Mouse (Mus musculus) forebrain, embryonic 10.5 days (tissue): Measurements from ENCODE around the gene Amer3. TPM values are rescaled to one million over a fixed set of nuclear protein-coding genes. Genes with fewer than 3 reads are reported as not detected.
"Not testable (repeated sequence)": the region's sequence is repeated elsewhere in the genome, so short reads cannot be mapped to it uniquely, and the experiment has no call there.

ENCODE experiments used
- DNase-seq: peaks from one replicate; pipeline ENCODE4 v3.0.0-alpha.2; 2017; ENCODE audit warnings: low spot score; ENCODE audit errors: extremely low spot score
- H3K27ac ChIP-seq: fragments of 300-500 bp; sonication (generic); 2 replicates; pipeline ENCODE4 v1.5.1; 2016; ENCODE audit warnings: mild to moderate bottlenecking
- H3K27me3 ChIP-seq: fragments of 300-500 bp; sonication (generic); 2 replicates; pipeline ENCODE4 v1.6.1; 2016; ENCODE audit warnings: mild to moderate bottlenecking; ENCODE audit not compliant: poor library complexity, severe bottlenecking
- H3K36me3 ChIP-seq: fragments of 300-500 bp; sonication (generic); replicated peaks from 2 replicates; pipeline ENCODE4 v1.6.1; 2016; ENCODE audit warnings: mild to moderate bottlenecking, moderate library complexity
- H3K4me1 ChIP-seq: fragments of 300-500 bp; sonication (generic); 2 replicates; pipeline ENCODE4 v1.6.1; 2016
- H3K4me3 ChIP-seq: fragments of 300-500 bp; sonication (generic); 2 replicates; pipeline ENCODE4 v1.5.1; 2016; ENCODE audit warnings: mild to moderate bottlenecking, moderate library complexity
- H3K9me3 ChIP-seq: fragments of 300-500 bp; sonication (generic); 2 replicates; pipeline ENCODE4 v1.6.1; 2016; ENCODE audit warnings: mild to moderate bottlenecking, moderate library complexity
- WGBS: fragments of 180-500 bp; shearing (Covaris S2); methylation state at CpG from one replicate; pipeline ENCODE4 v1.1.7; 2016; 5-methylcytosine and 5-hydroxymethylcytosine counted together
- polyA plus RNA-seq: library from polyadenylated mRNA; unstranded; fragments of >200 nt; fragmentation: Nextera tagmentation; extraction: Ambion mirVana; gene quantifications from 2 replicates; pipeline ENCODE4 v1.2.1, GENCODE M21; 2016

Gene Amer3
- polyA plus RNA-seq, result 0.48 and 0.71 TPM in 2 replicates

- peak; percentile 68 for DNase-seq
- H3K4me3 ChIP-seq, result peak within 1 kb of the TSS; percentile 59
- H3K27me3 ChIP-seq, result peaks cover 43% of the 10 kb centered on the region
- WGBS, result under 1% methylated on average over 53 of the region's 53 CpGs
- peak within 1 kb of the TSS; percentile 17; the same call in 1 of the 2 replicates for H3K27ac ChIP-seq
- H3K4me1 ChIP-seq, result peaks cover 16% of the 10 kb centered on the region
- no peaks in the 10 kb centered on the region for H3K9me3 ChIP-seq
- no peaks in the 10 kb centered on the region for H3K36me3 ChIP-seq
Measured at GRCm38 (mm10) chr1:34578851-34579781, at the start of gene Amer3. Gene Amer3, plus strand, starts transcription at chr1:34579657.

- Histone ChIP-seq H3K4me1 (peaks cover 13% of the 10 kb centered on the region), H3K27me3 (peaks cover 45% of the 10 kb centered on the region)
- not testable (repeated sequence) for H3K9me3 ChIP-seq, H3K27ac ChIP-seq, H3K4me3 ChIP-seq, DNase-seq, H3K36me3 ChIP-seq
- 68% methylated on average over 3 of the region's 3 CpGs for WGBS
Measured at GRCm38 (mm10) chr1:34534574-34534973, 44.9 kb upstream of the Amer3 start.

DNA sequence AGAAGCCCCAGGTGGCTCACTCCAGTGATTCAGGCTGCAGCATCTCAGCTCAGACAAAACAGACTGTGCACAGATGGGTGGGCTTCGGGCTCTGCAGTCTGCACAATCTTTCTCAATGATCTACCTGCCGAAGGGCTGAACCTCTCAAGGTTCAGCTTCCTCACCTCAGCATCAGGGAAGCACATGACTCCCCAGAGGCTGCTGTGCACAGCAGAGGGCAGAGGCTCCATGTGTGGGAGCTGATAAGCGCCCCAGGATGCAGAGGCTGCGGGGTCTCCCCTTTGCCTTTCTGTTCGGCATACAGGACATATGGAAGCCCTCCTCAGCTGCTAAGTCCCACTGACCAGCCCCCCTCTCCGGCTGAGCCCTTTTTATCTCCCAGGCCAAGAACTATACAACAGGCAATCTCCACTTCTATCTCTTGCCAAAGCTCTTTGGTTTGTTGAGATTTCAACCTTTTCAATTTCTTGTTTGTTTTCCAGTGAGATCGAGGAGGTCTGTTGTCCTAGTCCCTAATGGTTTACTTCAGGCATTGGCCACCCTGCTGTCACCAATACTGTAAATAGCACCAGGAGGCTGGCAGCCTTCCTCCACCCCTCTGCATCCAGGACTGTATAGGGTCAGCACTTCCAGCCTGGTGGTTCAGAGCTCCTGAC lies 44.3 kb upstream of the Amer3 start, which contains the start of gene Cfc1:
Gene Cfc1, plus strand, starts transcription at position 606 of the 656 bp plus-strand sequence.
- H3K9me3 ChIP-seq, DNase-seq, H3K27ac ChIP-seq, H3K36me3 ChIP-seq: not testable (repeated sequence)
- Histone ChIP-seq H3K27me3 (peaks cover 45% of the 10 kb centered on the region), H3K4me1 (peaks cover 13% of the 10 kb centered on the region), H3K4me3 (peak within 1 kb of the TSS; percentile 34; the same call in 1 of the 2 replicates)
- 40% methylated on average over 7 of the region's 7 CpGs for WGBS

GRCm38 (mm10) chr1:34536291-34536766 lies 43.1 kb upstream of the Amer3 start:
- DNase-seq, result no peak
- WGBS, result 3% methylated on average over 14 of the region's 14 CpGs
- Histone ChIP-seq H3K4me3 (peak overlapping the region; percentile 34), H3K4me1 (peaks cover 13% of the 10 kb centered on the region), H3K36me3 (no peaks in the 10 kb centered on the region), H3K9me3 (no peaks in the 10 kb centered on the region), H3K27me3 (peaks cover 45% of the 10 kb centered on the region), H3K27ac (no peak overlapping the region)

DNA sequence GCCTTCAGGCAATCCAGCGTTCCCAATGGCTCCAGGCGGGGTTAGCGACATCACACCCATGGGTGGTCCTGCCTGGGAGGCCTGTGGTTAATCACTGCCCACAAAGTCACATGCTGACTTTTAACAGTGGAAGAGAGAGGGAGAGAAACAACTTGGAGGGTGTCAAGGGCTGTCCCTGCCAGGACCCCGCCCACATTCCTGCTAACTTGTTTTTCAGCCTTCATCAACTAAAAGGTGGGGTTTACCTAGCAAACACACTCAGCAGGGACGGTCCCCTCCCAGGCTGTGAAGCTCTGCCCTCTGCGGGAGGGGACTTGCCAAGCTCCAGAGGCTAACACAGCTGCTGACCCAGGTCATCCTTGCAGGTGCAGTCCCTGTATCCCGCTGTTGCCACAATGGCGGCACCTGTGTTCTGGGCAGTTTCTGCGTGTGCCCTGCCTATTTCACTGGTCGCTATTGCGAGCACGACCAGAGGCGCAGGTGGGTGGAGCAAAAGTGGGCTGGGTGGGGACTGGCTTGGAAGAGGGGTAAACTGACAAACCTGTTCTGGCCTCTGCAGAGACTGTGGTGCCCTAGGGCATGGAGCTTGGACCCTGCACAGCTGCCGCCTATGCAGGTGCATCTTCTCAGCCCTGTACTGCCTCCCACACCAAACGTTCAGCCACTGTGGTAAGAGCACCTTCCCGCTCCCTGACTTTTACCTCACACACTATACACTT lies 42.5 kb upstream of the Amer3 start:
- H3K4me3 ChIP-seq, result peak overlapping the region; percentile 34
- DNase-seq, result peak; percentile 39
- 2% methylated on average over 16 of the region's 16 CpGs for whole genome bisulfite sequencing

DNA sequence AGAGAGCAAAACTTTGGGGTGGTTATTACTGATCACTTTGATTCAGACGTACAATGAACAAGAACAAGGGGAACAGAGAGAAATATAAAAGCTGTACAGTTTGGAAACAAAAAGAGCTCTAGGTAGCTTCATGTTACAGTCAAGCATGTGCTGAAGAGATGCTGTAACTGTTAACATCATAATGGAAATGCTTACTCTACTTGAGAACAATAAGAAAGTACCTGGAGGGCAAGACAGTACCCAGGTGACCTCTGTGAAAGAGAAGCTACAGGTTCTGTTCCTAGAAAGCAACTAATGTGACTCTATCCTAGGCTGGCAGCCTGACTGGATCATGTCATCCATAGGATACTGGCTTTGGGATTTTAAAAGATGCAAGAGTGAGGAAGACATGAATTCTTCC lies 32.4 kb upstream of the Amer3 start:
- DNase-seq, result no peak

More for the DNA sequence above, 42.5 kb upstream of the Amer3 start:
- no peaks in the 10 kb centered on the region for H3K36me3 ChIP-seq
- no peak overlapping the region for H3K27ac ChIP-seq
- H3K9me3 ChIP-seq, result no peaks in the 10 kb centered on the region
- H3K27me3 ChIP-seq, result peaks cover 45% of the 10 kb centered on the region
- H3K4me1 ChIP-seq, result peaks cover 13% of the 10 kb centered on the region

GRCm38 (mm10) chr1:34553690-34554089 lies 25.8 kb upstream of the Amer3 start:
- Histone ChIP-seq H3K9me3 (no peaks in the 10 kb centered on the region), H3K27ac (no peak overlapping the region), H3K4me3 (no peak overlapping the region), H3K36me3 (no peaks in the 10 kb centered on the region), H3K4me1 (no peaks in the 10 kb centered on the region), H3K27me3 (no peaks in the 10 kb centered on the region)
- 85% methylated on average over 1 of the region's 1 CpGs for WGBS
- DNase-seq, result no peak

More for the DNA sequence above, 32.4 kb upstream of the Amer3 start:
- WGBS, result 90% methylated on average over 1 of the region's 1 CpGs
- H3K27ac ChIP-seq, result no peak overlapping the region
- H3K4me1 ChIP-seq, result 0 out of 2 replicates have a peak, but pooled peaks cover 4% of the 10 kb centered on the region
- H3K9me3 ChIP-seq, result no peaks in the 10 kb centered on the region
- no peaks in the 10 kb centered on the region for H3K27me3 ChIP-seq
- H3K4me3 ChIP-seq, result no peak overlapping the region
- no peaks in the 10 kb centered on the region for H3K36me3 ChIP-seq

GRCm38 (mm10) chr1:34554275-34554674 lies 25.2 kb upstream of the Amer3 start:
- H3K36me3 ChIP-seq, result no peaks in the 10 kb centered on the region
- H3K27ac ChIP-seq, result no peak overlapping the region
- H3K9me3 ChIP-seq, result no peaks in the 10 kb centered on the region
- no peak for DNase-seq
- no peaks in the 10 kb centered on the region for H3K4me1 ChIP-seq
- no peak overlapping the region for H3K4me3 ChIP-seq
- no peaks in the 10 kb centered on the region for H3K27me3 ChIP-seq
- 92% methylated on average over 7 of the region's 7 CpGs for WGBS

DNA sequence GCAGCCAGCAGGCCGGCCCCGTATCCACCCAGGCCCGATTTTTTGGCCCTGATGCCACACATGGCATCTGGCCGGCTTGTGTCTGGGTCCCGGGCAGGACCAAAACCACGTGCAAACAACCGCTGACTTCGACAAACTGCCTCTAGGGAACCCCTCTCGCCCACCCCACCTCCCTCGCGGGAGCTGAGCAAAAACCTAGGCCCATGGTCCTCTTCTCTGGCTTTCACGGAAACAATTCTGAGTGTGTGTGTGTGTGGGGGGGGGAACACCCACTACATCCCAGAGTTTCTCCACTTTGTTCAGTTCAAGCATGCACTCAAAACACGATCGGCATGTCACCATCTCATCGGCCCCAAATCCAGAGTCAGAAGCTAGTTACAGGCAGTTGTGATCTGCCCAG lies 18.6 kb upstream of the Amer3 start, which contains the start of gene Prss40:
Gene Prss40, minus strand, starts transcription at position 101 of the 400 bp plus-strand sequence.
- Histone ChIP-seq H3K27ac (no peak within 1 kb of the TSS), H3K4me3 (no peak within 1 kb of the TSS), H3K9me3 (no peaks in the 10 kb centered on the region), H3K27me3 (no peaks in the 10 kb centered on the region), H3K36me3 (no peaks in the 10 kb centered on the region), H3K4me1 (no peaks in the 10 kb centered on the region)
- WGBS, result 91% methylated on average over 15 of the region's 15 CpGs
- DNase-seq, result no peak

DNA sequence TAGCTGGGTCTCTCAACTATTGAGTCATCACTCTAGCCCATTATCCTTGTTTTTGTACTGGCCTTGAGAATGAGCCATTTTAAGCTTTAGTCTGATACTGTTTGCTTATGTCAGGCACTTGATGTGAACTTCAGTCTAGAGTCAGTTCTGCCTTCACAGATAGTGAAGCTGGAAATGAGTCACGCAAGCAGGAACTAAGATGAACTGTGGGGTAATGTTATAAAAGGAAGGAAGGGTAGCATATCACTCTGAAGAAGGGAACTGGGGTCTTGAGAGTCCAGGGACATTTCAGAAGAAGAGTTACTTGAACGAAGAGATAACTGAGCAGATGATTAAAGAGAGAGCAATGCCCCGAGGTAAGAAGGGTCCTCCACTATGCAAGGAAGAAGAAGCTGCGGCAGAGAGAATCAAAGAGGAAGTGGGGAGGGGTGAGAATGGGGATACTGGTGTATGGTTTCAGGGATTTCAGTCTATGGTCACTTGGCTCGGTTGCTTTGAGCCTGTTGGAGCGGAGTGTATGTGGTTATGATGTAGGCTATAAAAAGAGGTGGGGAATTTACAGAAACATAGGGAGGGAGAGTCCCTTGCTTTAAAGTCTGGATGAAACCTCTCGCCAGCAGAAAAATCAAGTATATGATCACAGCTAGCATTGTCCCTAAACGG lies 14.9 kb upstream of the Amer3 start:
- 83% methylated on average over 8 of the region's 8 CpGs for WGBS

DNA sequence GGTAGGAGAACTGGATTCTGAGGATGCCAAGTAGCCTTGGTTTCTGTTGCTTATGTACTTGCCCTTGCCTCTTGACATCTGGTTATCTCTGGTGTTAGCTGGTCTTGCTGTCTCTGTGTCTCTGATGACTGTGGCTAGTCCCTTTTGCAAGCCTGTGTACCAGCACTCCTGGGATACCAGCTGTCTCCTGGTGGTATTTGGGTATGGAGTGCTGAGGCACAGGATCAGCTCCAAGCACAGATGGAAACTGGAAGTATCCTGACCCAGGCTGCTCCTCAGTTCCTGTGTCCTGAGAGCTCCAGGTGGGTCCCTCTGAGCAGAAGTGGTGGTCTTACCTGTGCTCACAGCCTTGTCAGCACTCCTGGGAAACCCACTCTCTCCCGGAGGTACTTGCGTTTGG lies 11.3 kb upstream of the Amer3 start:
- no peak overlapping the region for H3K27ac ChIP-seq
- no peaks in the 10 kb centered on the region for H3K36me3 ChIP-seq
- H3K27me3 ChIP-seq, result no peaks in the 10 kb centered on the region
- H3K4me3 ChIP-seq, result no peak overlapping the region
- no peaks in the 10 kb centered on the region for H3K4me1 ChIP-seq
- WGBS, result 93% methylated on average over 2 of the region's 2 CpGs
- no peaks in the 10 kb centered on the region for H3K9me3 ChIP-seq
- no peak for DNase-seq

More for the DNA sequence above, 14.9 kb upstream of the Amer3 start:
- Histone ChIP-seq H3K9me3 (no peaks in the 10 kb centered on the region), H3K27ac (no peak overlapping the region), H3K4me3 (no peak overlapping the region), H3K4me1 (no peaks in the 10 kb centered on the region), H3K27me3 (no peaks in the 10 kb centered on the region), H3K36me3 (no peaks in the 10 kb centered on the region)
- DNase-seq, result no peak

DNA sequence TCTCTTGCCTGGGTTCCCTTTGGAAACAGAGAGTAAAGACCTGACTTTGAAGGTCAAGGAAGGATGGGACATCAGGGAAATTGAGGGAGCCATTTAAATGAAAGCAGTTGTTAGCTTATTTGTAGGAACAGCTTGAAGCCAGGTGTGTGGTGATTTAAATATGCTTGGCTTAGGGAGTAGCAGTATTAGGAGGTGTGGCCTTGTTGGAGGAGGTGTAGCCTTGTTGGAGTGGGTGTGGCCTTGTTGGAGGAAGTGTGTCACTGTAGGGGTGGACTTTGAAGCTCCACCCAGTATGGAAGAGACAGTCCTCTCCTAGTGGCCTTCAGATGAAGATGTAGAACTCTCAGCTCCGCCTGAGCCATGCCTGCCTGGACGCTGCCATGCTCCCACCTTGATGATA lies 9.6 kb upstream of the Amer3 start:
- Histone ChIP-seq H3K36me3 (no peaks in the 10 kb centered on the region), H3K4me1 (no peaks in the 10 kb centered on the region), H3K27ac (no peak overlapping the region), H3K4me3 (no peak overlapping the region), H3K27me3 (no peaks in the 10 kb centered on the region), H3K9me3 (no peaks in the 10 kb centered on the region)
- no peak for DNase-seq
- WGBS, result 88% methylated on average over 2 of the region's 2 CpGs
